Mouse (Mus musculus) naive thymus-derived CD4-positive, alpha-beta T cell, adult 5 months (primary cell): ENCODE measurements around the gene Epdr1. TPM values are rescaled to one million over a fixed set of nuclear protein-coding genes. Genes with fewer than 3 reads are reported as not detected.

Experiments used
- polyA plus RNA-seq: library from polyadenylated mRNA; unstranded; fragments of 100-300 nt; shearing (Covaris generic); gene quantifications from one replicate; pipeline ENCODE4 v1.2.1, GENCODE M21; 2017

The Epdr1 gene
- polyA plus RNA-seq = not detected

GRCm38 (mm10) chr13:19619216-19619927 lies at the start of gene Epdr1:
Gene Epdr1, minus strand, starts transcription at chr13:19619927.

GRCm38 (mm10) chr13:19622573-19623227 lies 3.0 kb upstream of the Epdr1 start, which contains the start of gene Sfrp4:
Gene Sfrp4, plus strand, starts transcription at chr13:19623104.

Other genes with a start within 250 kb of the Epdr1 start
- 24.6 TPM for gene Stard3nl, start 224.1 kb downstream of the Epdr1 start, polyA plus RNA-seq
- gene Sfrp4, start 3.2 kb upstream of the Epdr1 start, polyA plus RNA-seq = not detected
- not detected for gene Nme8, start 77.9 kb upstream of the Epdr1 start, polyA plus RNA-seq
- gene Gpr141, start 204.3 kb upstream of the Epdr1 start, polyA plus RNA-seq = 0.31 TPM